Mouse (Mus musculus) lung, embryonic 14.5 days (tissue): ENCODE data around the gene Htr7. TPM values are rescaled to one million over a fixed set of nuclear protein-coding genes. Genes with fewer than 3 reads are reported as not detected.
A peak's percentile ranks its signal among the peaks of the same experiment; 100 is the strongest.

ENCODE experiments used
- ATAC-seq: fragments of 200-750 bp; cut with Nextera tagmentation; 2 replicates; pipeline ENCODE4 v1.8.0; 2017; ENCODE audit warnings: mild to moderate bottlenecking, moderate TSS enrichment, moderate library complexity; ENCODE audit not compliant: insufficient read depth
- DNase-seq: peaks from one replicate; pipeline ENCODE4 v3.0.0-alpha.2; 2015
- H3K27ac ChIP-seq: fragments of 300-500 bp; sonication (generic); 2 replicates; pipeline ENCODE4 v1.5.1; 2014; ENCODE audit warnings: low read depth, mild to moderate bottlenecking, moderate library complexity
- H3K27me3 ChIP-seq: fragments of 300-500 bp; sonication (generic); 2 replicates; pipeline ENCODE4 v1.6.1; 2014; ENCODE audit warnings: low read length, control low read depth; ENCODE audit not compliant: insufficient read depth
- H3K36me3 ChIP-seq: fragments of 300-500 bp; sonication (generic); 2 replicates; pipeline ENCODE4 v1.6.1; 2014; ENCODE audit warnings: control low read depth; ENCODE audit not compliant: insufficient read depth
- H3K4me1 ChIP-seq: fragments of 300-500 bp; sonication (generic); 2 replicates; pipeline ENCODE4 v1.6.1; 2014; ENCODE audit warnings: antibody characterized with exemption, control low read depth; ENCODE audit not compliant: insufficient read depth
- H3K4me2 ChIP-seq: fragments of 300-500 bp; sonication (generic); 2 replicates; pipeline ENCODE4 v1.6.1; 2014; ENCODE audit warnings: mild to moderate bottlenecking
- H3K4me3 ChIP-seq: fragments of 300-500 bp; sonication (generic); 2 replicates; pipeline ENCODE4 v1.5.1; 2014; ENCODE audit warnings: low read depth, low read length
- H3K9ac ChIP-seq: fragments of 300-500 bp; sonication (generic); 2 replicates; pipeline ENCODE4 v1.6.1; 2014
- H3K9me3 ChIP-seq: fragments of 300-500 bp; sonication (generic); 2 replicates; pipeline ENCODE4 v1.6.1; 2016; ENCODE audit warnings: low read depth, low read length, control low read depth
- CTCF ChIP-seq: IDR thresholded peaks from 2 replicates; pipeline ENCODE4 v1.5.1; 2016; ENCODE audit warnings: antibody characterized with exemption, low read depth
- WGBS: fragments of 180-500 bp; shearing (Covaris S2); extraction: QIAGEN DNeasy Blood & Tissue Kit; methylation state at CpG from one replicate; pipeline ENCODE4 v1.1.7; 2014; 5-methylcytosine and 5-hydroxymethylcytosine counted together
- polyA plus RNA-seq: library from polyadenylated mRNA; unstranded; fragments of >200 nt; fragmentation: Nextera tagmentation; extraction: Ambion mirVana; gene quantifications from 2 replicates; pipeline ENCODE4 v1.2.1, GENCODE M21; 2014

Htr7 gene
- polyA plus RNA-seq: 0.12 TPM in 1 of 2 replicates, not detected in the other

DNA sequence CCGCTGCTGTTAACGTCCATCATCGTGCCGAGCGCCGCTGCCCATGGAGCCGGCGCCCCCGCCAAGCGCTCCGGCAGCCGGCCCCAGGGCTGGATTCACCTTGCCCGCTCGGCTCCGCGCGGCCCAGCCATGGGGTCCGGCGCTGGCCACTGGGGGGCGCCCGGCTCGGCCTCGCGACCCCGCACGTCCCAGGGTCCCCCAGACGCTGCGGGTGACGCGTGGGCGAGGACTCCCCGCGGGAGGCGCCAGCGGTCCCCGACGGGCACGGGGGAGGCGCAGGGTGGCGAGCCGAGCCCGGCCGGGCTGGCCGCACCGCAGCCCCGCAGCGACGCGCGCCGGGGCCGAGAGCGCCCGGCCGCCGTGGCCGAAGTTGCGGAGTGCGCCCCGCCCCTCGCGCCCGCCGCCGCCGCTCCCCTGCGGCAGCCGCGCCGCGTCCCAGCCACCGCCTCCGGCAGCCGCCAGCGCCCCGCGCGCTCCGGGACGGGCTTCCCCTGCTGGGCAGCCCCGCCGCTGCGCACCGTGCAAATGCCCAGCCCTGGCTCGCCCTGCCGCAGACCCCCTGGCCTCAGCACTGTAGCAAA is at the start of gene Htr7:
TSS of gene Htr7 (minus strand) at position 277 of the 581 bp plus-strand sequence.
- Histone ChIP-seq H3K36me3 (no peaks in the 10 kb centered on the region), H3K4me1 (no peaks in the 10 kb centered on the region), H3K4me3 (peak within 1 kb of the TSS; percentile 52), H3K27me3 (peaks cover 46% of the 10 kb centered on the region), H3K4me2 (peak within 1 kb of the TSS; percentile 88), H3K9me3 (no peaks in the 10 kb centered on the region), H3K27ac (no peak within 1 kb of the TSS), H3K9ac (peak within 1 kb of the TSS; percentile 29; the same call in 1 of the 2 replicates)
- WGBS: under 1% methylated on average over 59 of the region's 86 CpGs
- peak; percentile 92 for ATAC-seq
- DNase-seq: peak; percentile 56
- no peak for TF ChIP-seq CTCF

DNA sequence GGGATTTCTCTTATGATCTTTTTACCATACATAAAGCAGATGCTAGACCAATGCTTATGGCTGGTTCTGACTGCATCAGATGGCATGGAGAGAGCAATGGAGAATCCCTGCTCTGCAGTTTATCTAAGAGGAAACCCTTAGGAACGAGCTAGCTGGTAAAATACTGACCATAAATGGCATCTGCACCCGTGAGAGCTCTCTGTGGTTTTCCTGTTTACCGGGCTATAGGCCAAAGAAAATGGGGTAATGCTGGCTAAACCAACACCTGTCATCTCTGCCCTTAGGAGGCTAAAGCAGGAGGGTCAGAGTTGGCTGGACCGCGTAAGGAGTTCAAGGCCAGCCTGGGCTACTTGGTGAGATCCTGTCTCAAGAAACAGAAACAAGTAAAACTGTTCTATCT is 46.6 kb upstream of the Htr7 start:
- Histone ChIP-seq H3K27ac (no peak overlapping the region), H3K27me3 (no peaks in the 10 kb centered on the region), H3K4me2 (no peak overlapping the region), H3K9ac (no peak overlapping the region), H3K9me3 (no peaks in the 10 kb centered on the region), H3K36me3 (peaks cover 36% of the 10 kb centered on the region), H3K4me1 (no peaks in the 10 kb centered on the region), H3K4me3 (no peak overlapping the region)
- ATAC-seq (no peak), DNase-seq (no peak)
- TF ChIP-seq CTCF: no peak
- 81% methylated on average over 5 of the region's 5 CpGs for WGBS

DNA sequence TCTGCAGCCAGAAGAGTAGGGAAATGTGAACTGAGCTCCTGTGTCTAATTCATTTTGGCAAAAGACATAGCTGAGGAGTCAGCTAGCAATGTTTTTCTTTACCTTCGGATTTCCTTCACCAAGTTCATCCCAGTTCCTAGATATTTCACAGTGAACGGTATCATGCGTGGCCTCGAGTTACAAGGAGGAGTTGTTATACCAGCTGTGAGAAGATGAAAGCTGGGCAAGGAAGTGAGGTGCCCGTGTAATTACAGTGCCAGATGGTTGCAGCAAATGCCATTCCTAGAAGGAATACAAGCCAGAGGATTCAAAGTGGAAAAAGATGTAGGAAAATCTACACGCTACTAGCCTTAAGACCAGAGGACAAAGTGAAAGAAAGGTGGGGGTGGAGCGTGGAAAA is 41.6 kb upstream of the Htr7 start:
- Histone ChIP-seq H3K9me3 (no peaks in the 10 kb centered on the region), H3K4me3 (no peak overlapping the region), H3K4me1 (no peaks in the 10 kb centered on the region), H3K9ac (no peak overlapping the region), H3K36me3 (peaks cover 69% of the 10 kb centered on the region), H3K4me2 (no peak overlapping the region), H3K27me3 (no peaks in the 10 kb centered on the region), H3K27ac (no peak overlapping the region)
- ATAC-seq (no peak), DNase-seq (no peak)
- TF ChIP-seq CTCF: no peak
- 92% methylated on average over 7 of the region's 7 CpGs for WGBS

- DNase-seq: no peak
- no peak overlapping the region for H3K4me3 ChIP-seq
- no peaks in the 10 kb centered on the region for H3K9me3 ChIP-seq
- ATAC-seq: no peak
- no peak overlapping the region for H3K27ac ChIP-seq
- peaks cover 69% of the 10 kb centered on the region for H3K36me3 ChIP-seq
- no peak overlapping the region for H3K4me2 ChIP-seq
- WGBS: 90% methylated on average over 1 of the region's 1 CpGs
- no peak overlapping the region for H3K9ac ChIP-seq
- H3K27me3 ChIP-seq: no peaks in the 10 kb centered on the region
- no peak for TF ChIP-seq CTCF
- H3K4me1 ChIP-seq: no peaks in the 10 kb centered on the region
These were observed 41.0 kb upstream of the Htr7 start for GRCm38 (mm10) chr19:36098265-36098664.

DNA sequence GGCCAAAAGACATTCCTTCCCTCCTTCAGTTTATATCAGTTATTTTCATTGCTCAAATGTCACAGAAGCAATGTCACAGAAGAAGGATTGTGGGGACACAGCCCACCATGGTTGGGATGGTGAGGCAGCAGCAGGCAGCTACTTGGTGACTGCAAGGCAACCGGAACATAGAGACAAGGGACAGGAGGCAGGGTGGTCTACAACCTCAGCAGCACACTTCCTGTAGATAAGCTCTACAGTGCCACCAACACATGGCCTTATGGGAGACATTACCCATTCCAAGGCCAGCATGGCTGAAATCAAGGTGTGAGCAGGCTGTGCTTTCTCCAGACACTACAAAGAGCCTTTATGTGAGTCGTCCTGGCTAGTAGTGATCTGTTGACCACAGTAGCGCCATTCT is 39.9 kb upstream of the Htr7 start:
- DNase-seq (no peak), ATAC-seq (no peak)
- TF ChIP-seq CTCF: no peak
- Histone ChIP-seq H3K4me3 (no peak overlapping the region), H3K9me3 (no peaks in the 10 kb centered on the region), H3K36me3 (peaks cover 67% of the 10 kb centered on the region), H3K27ac (no peak overlapping the region), H3K9ac (no peak overlapping the region), H3K4me1 (no peaks in the 10 kb centered on the region), H3K27me3 (no peaks in the 10 kb centered on the region), H3K4me2 (no peak overlapping the region)
- 81% methylated on average over 3 of the region's 3 CpGs for WGBS

GRCm38 (mm10) chr19:36090781-36091180 is 33.5 kb upstream of the Htr7 start:
- TF ChIP-seq CTCF: peak; percentile 77
- no peaks in the 10 kb centered on the region for H3K27me3 ChIP-seq
- DNase-seq: peak; percentile 81
- H3K9me3 ChIP-seq: no peaks in the 10 kb centered on the region
- H3K4me3 ChIP-seq: no peak overlapping the region
- 45% methylated on average over 5 of the region's 5 CpGs for WGBS
- H3K27ac ChIP-seq: no peak overlapping the region
- ATAC-seq: no peak
- no peak overlapping the region for H3K9ac ChIP-seq
- no peak overlapping the region for H3K4me2 ChIP-seq
- no peaks in the 10 kb centered on the region for H3K4me1 ChIP-seq
- H3K36me3 ChIP-seq: peaks cover 74% of the 10 kb centered on the region

DNA sequence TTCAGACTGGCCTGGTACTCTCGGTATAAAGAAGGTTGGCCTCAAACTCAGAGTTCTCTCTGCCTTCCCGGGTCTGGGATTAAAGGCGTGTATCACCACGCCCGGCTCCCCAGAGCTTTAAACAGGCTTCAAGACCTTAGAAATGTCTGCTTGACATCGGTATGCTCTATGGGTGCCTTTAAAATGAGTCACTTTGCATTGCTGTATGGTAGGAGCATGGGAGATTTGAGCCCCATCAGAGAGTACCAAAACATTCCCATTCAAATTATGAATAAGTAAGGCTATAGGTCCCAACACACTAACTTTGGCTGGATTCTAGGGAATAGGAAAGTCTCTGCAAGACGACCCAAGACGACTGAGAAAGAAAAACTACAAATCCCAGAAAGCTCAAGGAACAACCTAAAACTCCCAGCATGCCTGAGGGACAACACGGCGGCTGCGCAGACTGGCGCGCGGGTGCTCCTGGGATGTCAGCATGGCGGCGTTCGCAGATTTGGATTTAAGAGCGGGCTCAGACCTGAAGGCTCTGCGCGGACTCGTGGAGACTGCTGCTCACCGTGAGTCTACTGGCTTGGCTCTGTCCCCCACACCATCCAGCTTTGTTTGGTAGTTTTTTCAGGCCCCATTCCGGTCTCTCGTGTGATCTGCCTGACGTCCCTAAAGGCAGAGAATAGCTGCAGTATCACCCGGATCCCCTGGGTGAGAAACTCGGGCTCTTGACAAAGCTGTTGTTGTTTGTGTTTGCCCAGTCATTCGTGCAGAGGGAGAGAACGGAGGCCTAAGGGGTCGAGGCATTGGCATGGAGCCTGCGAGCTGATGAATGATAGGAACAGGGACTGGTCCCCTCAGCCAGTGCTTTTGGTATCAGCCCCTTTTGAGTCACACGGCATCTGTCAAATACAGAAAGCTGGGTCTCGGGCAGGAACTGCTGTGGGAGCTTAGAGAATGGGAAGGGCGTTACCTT is 26.2 kb upstream of the Htr7 start, which contains the start of gene Rpp30:
TSS of gene Rpp30 (plus strand) at position 455 of the 964 bp plus-strand sequence.
- Histone ChIP-seq H3K36me3 (peaks cover 14% of the 10 kb centered on the region), H3K4me1 (peaks cover 6% of the 10 kb centered on the region; the same call in 1 of the 2 replicates), H3K27me3 (no peaks in the 10 kb centered on the region), H3K9ac (peak within 1 kb of the TSS; percentile 78), H3K4me3 (peak within 1 kb of the TSS; percentile 83), H3K9me3 (no peaks in the 10 kb centered on the region), H3K27ac (peak within 1 kb of the TSS; percentile 58), H3K4me2 (peak within 1 kb of the TSS; percentile 83)
- 3% methylated on average over 34 of the region's 34 CpGs for WGBS
- no peak for TF ChIP-seq CTCF
- DNase-seq (peak; percentile 95), ATAC-seq (peak; percentile 95)
